Mouse (Mus musculus): Measurements from ENCODE around the gene Ubtd1. TPM values are rescaled to one million over a fixed set of nuclear protein-coding genes. Genes with fewer than 3 reads are reported as not detected.

Gene Ubtd1
- polyA plus RNA-seq, 1 experiment = 73.0 TPM

GRCm38 (mm10) chr19:42069241-42069525 is 87.6 kb downstream of the Ubtd1 start:
- no peak for TF ChIP-seq FOSL1 (IDR thresholded peaks at IDR 0.05; ENCODE audit: insufficient read depth, low read length, poor library complexity, severe bottlenecking)
- peak; percentile 24 for TF ChIP-seq CTCF (IDR thresholded peaks at IDR 0.05; ENCODE audit: control insufficient read depth, insufficient read depth, insufficient read length)
- Histone ChIP-seq H3ac (ENCODE audit: control insufficient read depth, insufficient read length, low read depth) (no peak overlapping the region), H3K27me3 (ENCODE audit: control insufficient read depth, insufficient read depth, insufficient read length) (no peaks in the 10 kb centered on the region), H3K79me2 (ENCODE audit: control insufficient read depth, insufficient read depth) (no peaks in the 10 kb centered on the region), H3K36me3 (ENCODE audit: control insufficient read depth, insufficient read depth) (no peaks in the 10 kb centered on the region), H3K79me3 (ENCODE audit: low read depth) (no peaks in the 10 kb centered on the region), H3K4me3 (ENCODE audit: insufficient read depth, poor library complexity, severe bottlenecking) (no peak overlapping the region)

- H3ac ChIP-seq (ENCODE audit: control insufficient read depth, insufficient read length, low read depth) = no peak overlapping the region
- no peaks in the 10 kb centered on the region for H3K27me3 ChIP-seq (ENCODE audit: control insufficient read depth, insufficient read depth, insufficient read length)
- no peaks in the 10 kb centered on the region for H3K79me2 ChIP-seq (ENCODE audit: control insufficient read depth, insufficient read depth)
- no peak for TF ChIP-seq MYOG (IDR thresholded peaks at IDR 0.05; ENCODE audit: control insufficient read depth, extremely low read depth, insufficient read length)
- TF ChIP-seq FOSL1 (IDR thresholded peaks at IDR 0.05; ENCODE audit: insufficient read depth, low read length, poor library complexity, severe bottlenecking) = no peak
- no peak for TF ChIP-seq USF1 (IDR thresholded peaks at IDR 0.05; ENCODE audit: low read depth)
- TF ChIP-seq CTCF (IDR thresholded peaks at IDR 0.05; ENCODE audit: control insufficient read depth, insufficient read depth, insufficient read length) = peak; percentile 39
- no peak overlapping the region for H3K4me3 ChIP-seq (ENCODE audit: insufficient read depth, poor library complexity, severe bottlenecking)
- H3K79me3 ChIP-seq (ENCODE audit: low read depth) = no peaks in the 10 kb centered on the region
- no peaks in the 10 kb centered on the region for H3K36me3 ChIP-seq (ENCODE audit: control insufficient read depth, insufficient read depth)
These were observed 89.7 kb downstream of the Ubtd1 start for GRCm38 (mm10) chr19:42071221-42071620.

- Histone ChIP-seq H3K79me2 (ENCODE audit: control insufficient read depth, insufficient read depth) (no peaks in the 10 kb centered on the region), H3ac (ENCODE audit: control insufficient read depth, insufficient read length, low read depth) (no peak overlapping the region), H3K4me3 (ENCODE audit: insufficient read depth, poor library complexity, severe bottlenecking) (no peak overlapping the region), H3K27me3 (ENCODE audit: control insufficient read depth, insufficient read depth, insufficient read length) (no peaks in the 10 kb centered on the region), H3K79me3 (ENCODE audit: low read depth) (no peaks in the 10 kb centered on the region), H3K36me3 (ENCODE audit: control insufficient read depth, insufficient read depth) (no peaks in the 10 kb centered on the region)
- TF ChIP-seq CEBPB (IDR thresholded peaks at IDR 0.05; ENCODE audit: low read depth) = no peak
- no peak for TF ChIP-seq MYOD1 (IDR thresholded peaks at IDR 0.05; ENCODE audit: control insufficient read depth, insufficient read length, low read depth)
- TF ChIP-seq MYOG (IDR thresholded peaks at IDR 0.05; ENCODE audit: control insufficient read depth, extremely low read depth, insufficient read length) = no peak
- no peak for TF ChIP-seq CTCF (IDR thresholded peaks at IDR 0.05; ENCODE audit: control insufficient read depth, insufficient read depth, insufficient read length)
- no peak for TF ChIP-seq USF1 (IDR thresholded peaks at IDR 0.05; ENCODE audit: low read depth)
- TF ChIP-seq MAX (IDR thresholded peaks at IDR 0.05) = no peak
- TF ChIP-seq FOSL1 (IDR thresholded peaks at IDR 0.05; ENCODE audit: insufficient read depth, low read length, poor library complexity, severe bottlenecking) = no peak
These were observed 90.5 kb downstream of the Ubtd1 start for GRCm38 (mm10) chr19:42071886-42072608.

- Histone ChIP-seq H3K4me3 (ENCODE audit: insufficient read depth, poor library complexity, severe bottlenecking) (no peak overlapping the region), H3K27me3 (ENCODE audit: control insufficient read depth, insufficient read depth, insufficient read length) (no peaks in the 10 kb centered on the region), H3K79me2 (ENCODE audit: control insufficient read depth, insufficient read depth) (no peaks in the 10 kb centered on the region), H3K79me3 (ENCODE audit: low read depth) (no peaks in the 10 kb centered on the region), H3K36me3 (ENCODE audit: control insufficient read depth, insufficient read depth) (no peaks in the 10 kb centered on the region), H3ac (ENCODE audit: control insufficient read depth, insufficient read length, low read depth) (no peak overlapping the region)
- TF ChIP-seq CEBPB (IDR thresholded peaks at IDR 0.05; ENCODE audit: low read depth) (no peak), USF1 (IDR thresholded peaks at IDR 0.05; ENCODE audit: low read depth) (no peak)
These were observed 91.2 kb downstream of the Ubtd1 start for GRCm38 (mm10) chr19:42072802-42073201.

GRCm38 (mm10) chr19:42075051-42075450 is 93.5 kb downstream of the Ubtd1 start:
- Histone ChIP-seq H3K36me3 (ENCODE audit: control insufficient read depth, insufficient read depth) (no peaks in the 10 kb centered on the region), H3K27me3 (ENCODE audit: control insufficient read depth, insufficient read depth, insufficient read length) (no peaks in the 10 kb centered on the region), H3K79me3 (ENCODE audit: low read depth) (no peaks in the 10 kb centered on the region), H3K79me2 (ENCODE audit: control insufficient read depth, insufficient read depth) (peaks cover 10% of the 10 kb centered on the region), H3K4me3 (ENCODE audit: insufficient read depth, poor library complexity, severe bottlenecking) (no peak overlapping the region), H3ac (ENCODE audit: control insufficient read depth, insufficient read length, low read depth) (no peak overlapping the region)
- TF ChIP-seq FOSL1 (IDR thresholded peaks at IDR 0.05; ENCODE audit: insufficient read depth, low read length, poor library complexity, severe bottlenecking) (no peak), MYOD1 (IDR thresholded peaks at IDR 0.05; ENCODE audit: control insufficient read depth, insufficient read length, low read depth) (no peak), CTCF (IDR thresholded peaks at IDR 0.05; ENCODE audit: control insufficient read depth, insufficient read depth, insufficient read length) (no peak), CEBPB (IDR thresholded peaks at IDR 0.05; ENCODE audit: low read depth) (no peak), MAX (IDR thresholded peaks at IDR 0.05) (no peak), USF1 (IDR thresholded peaks at IDR 0.05; ENCODE audit: low read depth) (no peak), MYOG (IDR thresholded peaks at IDR 0.05; ENCODE audit: control insufficient read depth, extremely low read depth, insufficient read length) (no peak)

GRCm38 (mm10) chr19:42075992-42076391 is 94.4 kb downstream of the Ubtd1 start:
- Histone ChIP-seq H3K79me2 (ENCODE audit: control insufficient read depth, insufficient read depth) (peaks cover 10% of the 10 kb centered on the region), H3K27me3 (ENCODE audit: control insufficient read depth, insufficient read depth, insufficient read length) (no peaks in the 10 kb centered on the region), H3ac (ENCODE audit: control insufficient read depth, insufficient read length, low read depth) (no peak overlapping the region), H3K36me3 (ENCODE audit: control insufficient read depth, insufficient read depth) (no peaks in the 10 kb centered on the region), H3K4me3 (ENCODE audit: insufficient read depth, poor library complexity, severe bottlenecking) (no peak overlapping the region), H3K79me3 (ENCODE audit: low read depth) (no peaks in the 10 kb centered on the region)
- TF ChIP-seq MYOD1 (IDR thresholded peaks at IDR 0.05; ENCODE audit: control insufficient read depth, insufficient read length, low read depth) (no peak), FOSL1 (IDR thresholded peaks at IDR 0.05; ENCODE audit: insufficient read depth, low read length, poor library complexity, severe bottlenecking) (no peak)

Measured in C2C12 (cell line).